Mouse (Mus musculus) erythroblast, adult 5-6 weeks (primary cell): ENCODE measurements around the gene Disc1. TPM values are rescaled to one million over a fixed set of nuclear protein-coding genes. Genes with fewer than 3 reads are reported as not detected.

Source experiments
- ATAC-seq: replicated peaks from 2 replicates; pipeline ENCODE4 v1.8.0; 2016; ENCODE audit warnings: moderate number of reproducible peaks, mild to moderate bottlenecking, moderate TSS enrichment, inconsistent platforms; ENCODE audit not compliant: poor library complexity, low FRiP score, severe bottlenecking
- total RNA-seq, 2 experiments: library from RNA; stranded (forward) in 1 of 2; stranded (reverse) in 1 of 2; fragments of 150-400 nt in 1 of 2; fragments of 200-764, 138-1000 nt in 1 of 2; gene quantifications; 2 replicates each; pipeline versions ENCODE4 v1.2.3 to v1.2.4; 2015 to 2017; ENCODE audit warnings: low replicate concordance in 2 of 2

Gene Disc1
- total RNA-seq, 2 experiments from 2014 or later, result 1.6 TPM; not detected in 1

GRCm38 (mm10) chr8:125113831-125114230 lies 59.8 kb downstream of the Disc1 start:
- no peak for ATAC-seq

- no peak for ATAC-seq
Measured at GRCm38 (mm10) chr8:125115321-125115720, 61.3 kb downstream of the Disc1 start.

GRCm38 (mm10) chr8:125116616-125117015 lies 62.6 kb downstream of the Disc1 start:
- ATAC-seq, result no peak

- no peak for ATAC-seq
Measured at GRCm38 (mm10) chr8:125126482-125126881, 72.5 kb downstream of the Disc1 start.

- no peak for ATAC-seq
Measured at GRCm38 (mm10) chr8:125127621-125128020, 73.6 kb downstream of the Disc1 start.

GRCm38 (mm10) chr8:125128305-125128704 lies 74.3 kb downstream of the Disc1 start:
- no peak for ATAC-seq

- no peak for ATAC-seq
Measured at GRCm38 (mm10) chr8:125130835-125131234, 76.8 kb downstream of the Disc1 start.

- no peak for ATAC-seq
Measured at GRCm38 (mm10) chr8:125131265-125131664, 77.3 kb downstream of the Disc1 start.

- no peak for ATAC-seq
Measured at GRCm38 (mm10) chr8:125133685-125134114, 79.7 kb downstream of the Disc1 start.

- no peak for ATAC-seq
Measured at GRCm38 (mm10) chr8:125134876-125135275, 80.9 kb downstream of the Disc1 start.

GRCm38 (mm10) chr8:125139689-125140150 lies 85.7 kb downstream of the Disc1 start:
- no peak for ATAC-seq

- ATAC-seq, result no peak
Measured at GRCm38 (mm10) chr8:125140965-125141364, 87.0 kb downstream of the Disc1 start.

GRCm38 (mm10) chr8:125156863-125157640 lies 103.1 kb downstream of the Disc1 start:
- ATAC-seq, result no peak

- no peak for ATAC-seq
Measured at GRCm38 (mm10) chr8:125157641-125158005, 103.6 kb downstream of the Disc1 start.

GRCm38 (mm10) chr8:125159387-125159786 lies 105.4 kb downstream of the Disc1 start:
- ATAC-seq, result no peak

GRCm38 (mm10) chr8:125163491-125163890 lies 109.5 kb downstream of the Disc1 start:
- ATAC-seq, result no peak

GRCm38 (mm10) chr8:125163906-125164305 lies 109.9 kb downstream of the Disc1 start:
- ATAC-seq, result no peak

GRCm38 (mm10) chr8:125165505-125166446 lies 111.8 kb downstream of the Disc1 start:
- no peak for ATAC-seq

GRCm38 (mm10) chr8:125166545-125166944 lies 112.5 kb downstream of the Disc1 start:
- ATAC-seq, result no peak

GRCm38 (mm10) chr8:125166988-125167387 lies 113.0 kb downstream of the Disc1 start:
- no peak for ATAC-seq

GRCm38 (mm10) chr8:125169628-125170027 lies 115.6 kb downstream of the Disc1 start:
- ATAC-seq, result no peak
